ENCODE assay signal across 26 mouse cellular contexts in the genomic region with DNA sequence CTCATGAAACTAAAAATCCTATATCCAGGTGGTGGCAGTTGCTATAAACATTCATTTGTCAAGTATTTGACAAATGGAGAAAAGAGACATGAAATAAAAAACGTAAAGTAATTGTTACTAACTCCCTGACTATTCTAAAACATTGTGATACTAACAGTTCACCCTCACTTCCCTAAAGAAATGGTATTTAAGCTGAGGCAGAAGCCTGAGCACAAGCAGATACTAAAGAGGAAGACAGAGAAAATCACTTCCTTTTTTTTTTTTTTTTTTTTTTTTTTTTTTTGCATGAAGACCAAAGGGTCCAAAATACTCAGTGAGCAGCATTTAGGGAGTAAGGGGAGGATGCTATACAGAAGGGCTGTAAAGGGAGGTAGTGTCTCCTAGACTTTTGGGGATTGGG. TPM values are rescaled to one million over a fixed set of nuclear protein-coding genes. Genes with fewer than 3 reads are reported as not detected.
DNase-seq lines count a peak whose midpoint lies in the region; ATAC-seq and TF ChIP-seq lines count a peak whose summit lies in the region.
"Had no signal": no experiment of that assay in that cellular context is flagged by ENCODE, and none has a peak within 500 bp of the region (broad histone marks: within the 10 kb centered on the region; RNA-seq: fewer than 3 reads in every experiment).

No protein-coding gene starts in this region.

- H3K27ac ChIP-seq in CH12.LX (ENCODE audit: insufficient read depth, low read depth) = no peak overlapping the region
- no peak overlapping the region for H3K27ac ChIP-seq in midbrain, embryonic 11.5 days (ENCODE audit: low read depth, low read length)
- H3K27ac ChIP-seq in midbrain, embryonic 10.5 days (replicated peaks) = no peak overlapping the region
- H3K27ac ChIP-seq: embryonic facial prominence, embryonic 15.5 days; forebrain, embryonic 13.5 days; hindbrain, embryonic 13.5 days; limb, embryonic 12.5 days; liver, embryonic 15.5 days; lung, embryonic 15.5 days; neural tube, embryonic 13.5 days had no signal

- dilution Hi-C loops in CH12.LX (cut with MboI; ENCODE audit: extremely low pct_ligation_motif_present, extremely low pct_unique_long_range_greater_than_20kb, low sequenced_read_pairs) = no loop called here

- H3K9me3 ChIP-seq in CH12.LX (replicated peaks; ENCODE audit: low read length) = no peaks in the 10 kb centered on the region
- H3K9me3 ChIP-seq in midbrain, embryonic 11.5 days (ENCODE audit: control insufficient read depth, low read length) = no peaks in the 10 kb centered on the region
- no peaks in the 10 kb centered on the region for H3K9me3 ChIP-seq in midbrain, embryonic 10.5 days (replicated peaks)
- H3K9me3 ChIP-seq: embryonic facial prominence, embryonic 15.5 days; forebrain, embryonic 13.5 days; G1E; hindbrain, embryonic 13.5 days; limb, embryonic 12.5 days; liver, embryonic 15.5 days; lung, embryonic 15.5 days; neural tube, embryonic 13.5 days had no signal

- no peaks in the 10 kb centered on the region; the same call in 1 of the 2 replicates for H3K79me2 ChIP-seq in CH12.LX (replicated peaks; ENCODE audit: control insufficient read depth, extremely low read depth, insufficient read depth, poor library complexity, severe bottlenecking)

- in situ Hi-C loops in CH12.LX (cut with MboI; ENCODE audit: low pct_ligation_motif_present, low pct_unique_long_range_greater_than_20kb, low sequenced_read_pairs) = no loop called here

- peak; percentile 61 for DNase-seq in 416B (ENCODE audit: low read depth)
- DNase-seq in CH12.LX (ENCODE audit: extremely low read depth) = peak; percentile 26
- DNase-seq in cerebellum, postnatal 25 days = no peak
- DNase-seq in midbrain, embryonic 11.5 days (ENCODE audit: low spot score, missing footprints) = no peak
- no peak for DNase-seq in midbrain, embryonic 10.5 days (ENCODE audit: low spot score)
- DNase-seq: adrenal gland, postnatal 14 days; cerebellum, adult 11-12 months; cerebellum, adult 9-11 months; gastrocnemius, postnatal 10 days; heart, adult 18-20 months; heart, postnatal 36 days; kidney, postnatal 25 days; lung, postnatal 36 days had no signal

- 85% methylated on average over 1 of the region's 1 CpGs for WGBS in midbrain, embryonic 11.5 days
- 95% methylated on average over 1 of the region's 1 CpGs for WGBS in midbrain, embryonic 10.5 days

- no peaks in the 10 kb centered on the region for H3K36me3 ChIP-seq in CH12.LX (replicated peaks in 1 of 2; ENCODE audit: control insufficient read depth in 1 of 2, insufficient read depth in 1 of 2, low read length in 1 of 2)
- H3K36me3 ChIP-seq in midbrain, embryonic 11.5 days (ENCODE audit: control insufficient read depth, insufficient read depth, low read length) = no peaks in the 10 kb centered on the region
- H3K36me3 ChIP-seq in midbrain, embryonic 10.5 days = no peaks in the 10 kb centered on the region
- H3K36me3 ChIP-seq: embryonic facial prominence, embryonic 15.5 days; hindbrain, embryonic 13.5 days; limb, embryonic 12.5 days; liver, embryonic 15.5 days; lung, embryonic 15.5 days; neural tube, embryonic 13.5 days had no signal

- TF ChIP-seq EP300 in CH12.LX (IDR thresholded peaks at IDR 0.05; ENCODE audit: low read length) = peak; percentile 34; the same call in 1 of the 2 replicates

- ATAC-seq in granulocyte monocyte progenitor cell, adult 5-6 weeks (replicated peaks; ENCODE audit: poor library complexity, severe bottlenecking) = peak; percentile 95
- peak; percentile 84 for ATAC-seq in monocyte, adult 5-6 weeks (replicated peaks; ENCODE audit: insufficient number of reproducible peaks, low FRiP score, low TSS enrichment, poor library complexity, severe bottlenecking)
- no peak for ATAC-seq in midbrain, embryonic 11.5 days (ENCODE audit: low FRiP score)
- ATAC-seq: forebrain, embryonic 13.5 days; intestine, postnatal 0 days had no signal

- no peak overlapping the region for H3K9ac ChIP-seq in CH12.LX (ENCODE audit: insufficient read depth, low read depth)
- no peak overlapping the region for H3K9ac ChIP-seq in midbrain, embryonic 11.5 days (ENCODE audit: low read length)
- H3K9ac ChIP-seq: embryonic facial prominence, embryonic 15.5 days; forebrain, embryonic 13.5 days; hindbrain, embryonic 13.5 days; limb, embryonic 12.5 days; liver, embryonic 15.5 days; lung, embryonic 15.5 days; neural tube, embryonic 13.5 days had no signal

- no peak for TF ChIP-seq POLR2A in CH12.LX (IDR thresholded peaks at IDR 0.05; ENCODE audit: low read depth, low read length)

- peaks cover 2% of the 10 kb centered on the region for H3K27me3 ChIP-seq in CH12.LX (replicated peaks)
- no peaks in the 10 kb centered on the region for H3K27me3 ChIP-seq in midbrain, embryonic 11.5 days (ENCODE audit: control insufficient read depth, insufficient read depth, low read length)
- H3K27me3 ChIP-seq in midbrain, embryonic 10.5 days (ENCODE audit: low read depth, poor library complexity, severe bottlenecking) = no peaks in the 10 kb centered on the region
- H3K27me3 ChIP-seq: embryonic facial prominence, embryonic 15.5 days; forebrain, embryonic 13.5 days; hindbrain, embryonic 13.5 days; limb, embryonic 12.5 days; liver, embryonic 15.5 days; lung, embryonic 15.5 days; neural tube, embryonic 13.5 days had no signal

- H3K4me3 ChIP-seq in CH12.LX (replicated peaks in 1 of 3; ENCODE audit: low read depth in 2 of 3, low read length in 2 of 3, poor library complexity in 1 of 3) = no peak overlapping the region
- H3K4me3 ChIP-seq in midbrain, embryonic 11.5 days (ENCODE audit: low read depth, low read length) = no peak overlapping the region
- no peak overlapping the region for H3K4me3 ChIP-seq in midbrain, embryonic 10.5 days
- H3K4me3 ChIP-seq: embryonic facial prominence, embryonic 15.5 days; forebrain, embryonic 13.5 days; hindbrain, embryonic 13.5 days; limb, embryonic 12.5 days; liver, embryonic 15.5 days; lung, embryonic 15.5 days; neural tube, embryonic 13.5 days had no signal

- H3K4me2 ChIP-seq in CH12.LX (ENCODE audit: insufficient read depth, low read depth, poor library complexity, severe bottlenecking) = no peak overlapping the region
- H3K4me2 ChIP-seq in midbrain, embryonic 11.5 days = no peak overlapping the region
- H3K4me2 ChIP-seq: embryonic facial prominence, embryonic 15.5 days; forebrain, embryonic 13.5 days; heart, embryonic 11.5 days; hindbrain, embryonic 13.5 days; limb, embryonic 12.5 days; liver, embryonic 15.5 days; lung, embryonic 15.5 days; neural tube, embryonic 13.5 days had no signal

- TF ChIP-seq RAD21 in CH12.LX (IDR thresholded peaks at IDR 0.05; ENCODE audit: low read depth, low read length) = no peak

- H3K4me1 ChIP-seq in CH12.LX (ENCODE audit: control insufficient read depth in 1 of 2, insufficient read depth in 2 of 2) = peaks cover 0 to 12% of the 10 kb centered on the region in 2 experiments; a peak in 2 of 4 replicates
- no peaks in the 10 kb centered on the region for H3K4me1 ChIP-seq in midbrain, embryonic 11.5 days (ENCODE audit: control insufficient read depth, insufficient read depth, low read length)
- no peaks in the 10 kb centered on the region for H3K4me1 ChIP-seq in midbrain, embryonic 10.5 days
- H3K4me1 ChIP-seq: embryonic facial prominence, embryonic 15.5 days; forebrain, embryonic 13.5 days; hindbrain, embryonic 13.5 days; lung, embryonic 15.5 days had no signal

- no peak for TF ChIP-seq CTCF in CH12.LX (conservative IDR thresholded peaks at IDR 0.05 in 1 of 2, IDR thresholded peaks at IDR 0.05 in 1 of 2; ENCODE audit: low read depth in 2 of 2, low read length in 2 of 2)

TF ChIP-seq in CH12.LX, 34 proteins besides CTCF, POLR2A, EP300 and RAD21:
- TF ChIP-seq ELF1 (IDR thresholded peaks at IDR 0.05; ENCODE audit: low read depth, low read length) = no peak
- TF ChIP-seq ZNF384 (IDR thresholded peaks at IDR 0.05; ENCODE audit: low read depth, low read length) = peak; percentile 84
TF ChIP-seq in CH12.LX: peak in this region for 1.

RNA-seq across cellular contexts. Expression of a gene that starts 13.6 kb away (rescaled TPM):
- not detected in 2 replicates for total RNA-seq in CH12.LX (2012; rRNA removed)
- not detected in 2 replicates for total RNA-seq in CH12.LX (2014; rRNA removed)
- not detected in 2 replicates for polyA plus RNA-seq in CH12.LX (2012; ENCODE audit: insufficient read length, low read depth)
- 164 and 170 TPM in 2 replicates for total RNA-seq in granulocyte monocyte progenitor cell, adult 5-6 weeks (2014; fragmentation: Nextera tagmentation)
- 230 and 235 TPM in 2 replicates for total RNA-seq in granulocyte monocyte progenitor cell, adult 5-6 weeks (2017)
- 335 to 628 TPM (median 575 TPM) in 3 replicates for total RNA-seq in monocyte, adult 5-6 weeks (2017)
- 90.9 and 91.0 TPM in 2 replicates for polyA plus RNA-seq in midbrain, embryonic 11.5 days (2014; fragmentation: Nextera tagmentation; extraction: Ambion mirVana)
- 60.5 and 64.4 TPM in 2 replicates for polyA plus RNA-seq in midbrain, embryonic 10.5 days (2016; fragmentation: Nextera tagmentation; extraction: Ambion mirVana)
- polyA plus RNA-seq: C2C12 had no signal

Comparison
In these comparisons a context has a peak if more than half of its experiments do, and no peak if none do; other contexts are left out.
1. DNase-seq: peak in 416B (single experiment) and CH12.LX (single experiment); none in cerebellum, postnatal 25 days (0 of 2), midbrain, embryonic 11.5 days (single experiment) and midbrain, embryonic 10.5 days (single experiment).
2. RNA of a gene that starts 13.6 kb away (total RNA-seq): 335 to 628 TPM in monocyte, adult 5-6 weeks and 164 to 235 TPM in granulocyte monocyte progenitor cell, adult 5-6 weeks; not detected in CH12.LX; every median in the first group is over 100 times any median in the second.